Mouse (Mus musculus): ENCODE data around the gene Mtg2.

Gene Mtg2

DNA sequence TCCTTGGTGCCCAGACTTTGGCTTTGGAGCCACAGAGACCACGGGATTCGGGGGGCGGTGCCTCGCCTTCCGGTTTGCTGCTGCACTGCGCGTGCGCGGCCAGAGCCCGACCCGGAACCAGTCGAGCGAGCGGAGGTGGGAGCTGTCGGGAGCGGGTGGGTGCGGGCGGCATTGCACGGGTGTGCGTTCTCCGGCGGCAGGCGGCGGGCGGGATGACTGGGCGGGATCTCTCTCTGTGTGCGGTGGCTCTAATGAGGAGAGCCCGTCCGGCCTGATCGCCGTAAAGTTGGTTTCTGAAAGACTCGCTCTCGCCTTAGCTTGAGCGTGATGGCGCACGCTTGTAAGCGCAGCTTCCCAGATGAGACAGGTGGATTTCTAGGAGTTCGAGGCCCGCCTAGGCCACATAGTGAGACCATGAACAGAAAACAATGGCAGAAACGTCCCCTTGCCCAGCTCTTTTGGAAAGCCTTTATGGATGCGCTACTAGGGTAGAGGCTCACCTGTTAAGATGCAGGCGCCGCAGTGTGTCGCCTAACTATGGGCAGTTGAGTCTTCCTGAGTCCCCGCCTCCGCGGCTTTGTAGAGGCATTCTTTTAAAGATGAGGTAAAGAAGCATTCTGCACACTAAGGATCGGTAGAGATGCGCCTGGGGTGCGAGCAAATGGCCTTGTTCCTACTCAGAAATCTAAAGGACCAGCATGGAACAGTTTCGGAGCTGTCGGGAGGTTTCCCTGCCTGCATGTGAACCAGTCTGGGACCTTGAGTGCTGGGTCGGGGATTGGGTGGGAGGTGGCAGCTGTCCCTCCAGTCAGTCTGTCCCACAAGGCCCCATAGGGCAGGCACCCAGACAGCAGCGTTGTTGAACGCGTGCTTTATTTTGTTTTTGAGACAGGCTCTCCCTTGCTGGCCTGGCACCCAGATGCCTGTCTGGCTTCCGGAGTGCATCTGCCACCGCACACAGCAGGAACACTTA is at the start of gene Mtg2:
Gene Mtg2 (plus strand): TSS at position 108 of the 973 bp plus-strand sequence.
- peak; percentile 81 for DNase-seq (ENCODE audit: low read depth, low spot score)

DNA sequence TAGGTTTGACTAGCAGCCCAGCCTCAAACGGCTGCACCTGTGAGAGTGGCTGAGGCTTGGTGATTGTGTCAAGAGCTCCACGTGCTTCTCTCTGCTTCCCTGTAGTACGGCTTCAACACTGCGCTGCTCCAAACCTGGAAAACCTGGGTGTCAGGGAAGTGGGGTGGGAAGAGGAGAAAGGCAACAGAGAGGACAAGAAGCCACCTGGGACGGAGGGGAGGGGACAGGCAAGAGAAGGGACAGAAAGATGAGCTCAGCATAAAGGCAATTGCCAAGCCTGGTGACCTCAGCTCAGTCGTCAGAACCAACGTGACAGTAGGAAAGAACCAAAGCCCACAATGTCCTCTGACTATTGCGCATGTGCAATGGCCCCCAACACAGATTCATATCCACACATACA is 49.5 kb upstream of the Mtg2 start:
- DNase-seq (ENCODE audit: low read depth, low spot score) = no peak

DNA sequence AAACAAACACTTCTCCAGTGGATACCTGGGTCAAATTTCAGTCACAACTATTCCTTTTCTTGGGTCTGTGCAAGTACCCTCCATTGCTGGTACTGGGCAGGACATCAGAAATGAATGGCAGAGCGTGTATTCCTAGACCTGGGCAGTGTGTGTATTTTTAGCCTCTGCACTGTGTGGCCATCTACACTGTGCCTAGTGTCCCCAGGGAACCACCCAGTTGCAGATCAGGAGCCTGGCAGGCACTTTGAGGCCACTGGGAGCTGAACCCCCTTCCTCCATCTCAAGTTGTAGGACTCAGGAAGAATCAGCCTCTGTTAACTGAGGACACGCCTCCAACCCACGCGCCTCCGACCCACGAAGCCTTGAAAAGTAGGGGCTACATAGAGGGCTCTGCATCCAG is 47.6 kb upstream of the Mtg2 start:
- no peak for DNase-seq (ENCODE audit: low read depth, low spot score)

DNA sequence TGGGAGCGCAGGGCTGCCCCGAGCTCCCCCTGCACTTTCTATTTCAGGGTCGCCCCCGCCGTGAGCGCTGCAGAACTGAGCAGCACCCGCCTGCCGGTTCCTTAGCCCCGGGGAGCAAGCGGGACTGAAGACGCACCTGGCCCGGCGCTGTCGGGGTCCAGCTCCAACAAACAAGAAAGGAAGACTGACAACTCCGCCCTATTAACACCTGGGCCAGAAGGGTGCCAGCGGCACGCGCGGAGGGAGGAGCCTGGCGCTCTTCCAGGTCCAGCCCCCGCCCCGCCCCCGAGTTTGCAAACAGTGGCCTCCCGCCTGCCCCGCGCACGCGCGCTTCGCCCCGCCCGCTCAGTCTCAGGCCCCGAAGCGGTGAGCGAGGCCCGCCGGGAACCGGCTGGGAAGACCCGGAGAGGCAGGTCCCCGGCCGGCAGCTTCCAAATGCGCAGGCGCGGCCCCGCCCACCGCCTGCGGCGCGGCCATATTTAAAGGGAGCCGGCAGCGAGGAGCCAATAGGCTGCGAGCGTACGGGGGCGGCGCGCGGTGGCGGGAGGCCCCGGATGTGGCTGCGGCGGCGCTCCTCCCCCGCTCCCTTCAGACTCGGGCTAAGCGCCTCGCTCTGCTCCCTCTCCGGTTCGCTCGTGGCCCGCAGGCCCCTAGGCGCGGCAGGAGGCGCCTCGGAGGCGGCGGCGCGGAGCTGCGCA is 45.8 kb upstream of the Mtg2 start, which contains the start of gene Lsm14b:
Gene Lsm14b (plus strand): TSS at position 587 of the 698 bp plus-strand sequence.
- peak; percentile 96 for DNase-seq (ENCODE audit: low read depth, low spot score)

DNA sequence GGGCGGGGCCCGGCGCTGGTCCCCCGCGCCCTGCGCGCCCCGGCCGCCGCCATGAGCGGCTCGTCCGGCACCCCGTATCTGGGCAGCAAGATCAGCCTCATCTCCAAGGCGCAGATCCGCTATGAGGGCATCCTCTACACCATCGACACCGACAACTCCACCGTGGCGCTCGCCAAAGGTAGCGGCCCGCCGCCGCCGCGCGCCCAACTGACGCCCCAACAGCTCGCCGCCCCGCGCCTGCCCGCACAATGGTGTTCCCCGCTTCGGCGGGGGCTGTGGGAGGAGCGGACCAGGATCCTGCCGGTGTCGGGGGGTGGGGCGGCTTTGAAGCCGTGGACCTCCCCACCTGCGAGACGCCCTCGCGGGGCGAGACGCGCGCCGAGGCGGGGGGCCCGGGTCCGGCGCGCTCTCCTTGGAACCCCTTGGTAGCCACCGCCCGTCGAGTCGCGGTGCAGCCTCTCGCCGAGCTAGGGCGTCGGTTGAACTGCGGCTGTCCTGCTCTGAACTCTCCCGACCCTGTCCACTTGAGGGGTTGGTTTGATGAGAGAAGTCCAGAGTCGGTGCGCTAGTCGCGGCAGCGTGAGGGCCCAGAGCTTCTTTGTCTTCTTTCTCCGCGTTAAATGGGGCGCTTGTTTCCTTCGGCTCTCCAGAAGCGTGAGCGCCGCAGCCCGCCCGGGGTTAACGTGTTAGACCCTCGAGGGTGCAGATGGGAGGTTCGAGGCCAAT is 45.1 kb upstream of the Mtg2 start:
- DNase-seq (ENCODE audit: low read depth, low spot score) = no peak

DNA sequence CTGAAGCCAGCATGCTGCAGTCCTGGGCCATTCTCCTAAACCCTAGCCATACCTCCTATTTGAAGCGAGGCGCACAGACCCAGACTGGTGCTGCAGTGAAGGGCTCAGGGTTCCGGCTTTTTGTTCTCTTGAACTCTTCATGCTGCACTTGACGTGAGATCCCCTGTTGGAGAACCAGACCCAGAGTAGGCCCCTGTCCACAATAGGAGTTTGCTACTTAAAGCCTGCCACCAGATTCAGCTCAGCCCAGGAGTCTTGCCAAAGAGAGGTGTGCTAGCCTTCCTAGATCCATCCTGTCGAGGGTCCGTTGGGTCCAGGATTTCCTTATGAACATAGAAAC is 44.6 kb upstream of the Mtg2 start:
- no peak for DNase-seq (ENCODE audit: low read depth, low spot score)

DNA sequence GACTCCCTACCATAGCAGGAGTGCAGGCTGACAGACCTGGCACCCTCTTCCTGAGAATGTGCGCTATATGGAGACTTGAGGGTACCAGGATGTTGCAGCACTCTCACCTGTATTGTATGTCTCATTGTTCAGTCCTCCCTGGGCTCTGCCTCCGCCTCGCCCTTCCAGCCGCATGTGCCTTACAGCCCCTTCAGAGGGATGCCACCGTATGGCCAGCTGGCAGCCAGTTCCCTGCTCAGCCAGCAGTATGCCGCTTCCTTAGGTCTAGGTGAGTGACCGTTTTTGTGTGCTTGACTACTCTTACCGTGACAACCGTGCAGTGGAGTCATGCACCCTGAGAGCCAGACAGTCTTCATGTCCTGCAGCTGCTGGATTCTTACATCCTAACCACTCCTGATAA is 42.6 kb upstream of the Mtg2 start:
- no peak for DNase-seq (ENCODE audit: low read depth, low spot score)

DNA sequence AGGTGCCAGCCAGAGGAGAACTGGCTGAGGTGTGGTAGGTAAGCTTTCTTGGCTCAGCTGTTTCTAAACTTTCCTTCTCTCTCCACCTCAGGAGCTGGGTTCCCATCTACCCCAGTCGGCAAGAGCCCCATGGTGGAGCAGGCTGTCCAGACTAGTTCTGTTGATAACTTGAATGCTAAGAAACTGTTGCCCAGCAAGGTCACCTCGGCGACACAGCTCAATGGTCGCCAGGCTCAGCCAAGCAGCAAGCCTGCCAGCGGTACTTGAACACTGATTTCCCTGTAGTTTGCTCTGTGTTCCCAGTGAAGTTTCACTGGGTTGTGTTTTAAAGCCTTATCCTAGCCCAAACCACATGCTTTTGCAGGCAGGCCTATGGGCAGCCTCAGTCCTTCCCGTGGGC is 39.1 kb upstream of the Mtg2 start:
- DNase-seq (ENCODE audit: low read depth, low spot score) = no peak

DNA sequence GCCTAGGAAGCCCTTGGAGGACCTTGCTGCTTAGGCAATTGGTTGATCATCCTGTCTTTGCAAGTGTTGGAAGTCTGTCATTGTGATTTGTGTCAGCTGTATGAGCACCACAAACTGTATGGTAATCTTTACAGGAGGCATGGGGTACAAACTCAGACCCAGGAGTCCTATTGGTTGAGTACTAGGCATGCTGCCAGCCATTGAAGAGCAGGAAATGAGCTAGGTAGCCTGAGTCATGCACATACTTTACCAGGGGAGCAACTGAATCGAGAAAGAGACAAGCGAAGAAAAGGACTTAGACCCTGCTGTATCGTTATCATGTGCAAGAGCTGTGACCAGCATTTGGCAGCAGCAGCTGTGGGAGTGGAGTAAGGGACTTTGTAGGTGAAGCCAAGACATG is 37.5 kb upstream of the Mtg2 start:
- no peak for DNase-seq (ENCODE audit: low read depth, low spot score)

DNA sequence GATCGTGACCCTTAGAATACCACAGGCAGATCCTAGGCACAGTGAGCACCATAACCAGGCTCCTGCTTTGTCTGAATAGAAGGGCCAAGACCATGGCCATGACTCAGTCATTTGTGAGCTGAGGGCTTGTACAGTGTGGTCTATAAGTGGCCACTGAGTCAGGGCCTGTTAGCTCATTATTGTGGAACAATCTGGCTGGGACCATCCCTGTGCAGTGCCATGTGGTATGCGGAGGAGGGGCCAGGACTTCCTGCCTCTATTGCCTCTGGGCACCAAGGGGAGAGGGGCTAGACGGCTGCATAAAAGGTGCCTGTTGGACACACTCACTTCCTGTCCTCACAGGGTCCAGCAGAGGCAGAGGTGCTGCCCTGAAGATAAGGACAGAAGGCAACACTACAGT is 36.4 kb upstream of the Mtg2 start:
- no peak for DNase-seq (ENCODE audit: low read depth, low spot score)

DNA sequence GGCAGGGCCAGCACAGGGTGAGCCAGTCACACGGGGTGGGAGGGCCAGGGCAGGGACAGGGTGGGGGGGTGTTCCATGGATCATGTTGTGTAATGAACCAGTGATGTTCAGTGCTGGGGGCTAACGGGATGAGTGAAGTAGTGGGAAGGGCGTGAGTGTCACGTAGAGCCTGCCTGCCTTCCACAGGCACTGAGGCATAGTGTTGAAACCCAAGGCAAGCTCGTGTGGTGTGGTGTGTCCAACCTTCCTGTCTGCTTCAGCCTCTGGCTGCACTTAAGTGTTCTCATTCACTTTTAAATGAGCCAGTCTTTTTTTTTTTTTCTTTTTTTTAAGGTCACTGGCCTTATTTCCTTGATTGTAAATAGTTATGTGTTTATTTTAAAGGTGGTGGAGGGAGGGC is 35.6 kb upstream of the Mtg2 start:
- no peak for DNase-seq (ENCODE audit: low read depth, low spot score)

DNA sequence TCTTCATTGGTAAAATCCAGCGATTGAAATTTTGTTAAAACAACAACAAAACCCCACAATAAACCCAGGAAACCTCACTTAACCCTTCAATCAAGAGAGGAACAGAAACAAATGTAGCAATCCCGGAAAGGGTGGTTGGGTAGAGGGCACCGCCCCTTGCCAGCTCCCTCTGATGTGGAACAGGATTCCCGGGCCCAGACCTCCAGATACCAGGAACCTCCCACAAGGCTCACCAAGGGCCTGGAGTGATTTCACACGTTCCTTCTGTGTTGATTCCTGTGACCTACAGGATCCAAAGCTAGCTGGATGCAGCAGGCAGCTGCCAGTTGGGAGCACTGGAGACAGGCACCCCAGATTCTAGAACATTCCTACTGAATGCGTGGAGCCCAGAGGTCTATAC is 30.0 kb upstream of the Mtg2 start:
- DNase-seq (ENCODE audit: low read depth, low spot score) = no peak

DNA sequence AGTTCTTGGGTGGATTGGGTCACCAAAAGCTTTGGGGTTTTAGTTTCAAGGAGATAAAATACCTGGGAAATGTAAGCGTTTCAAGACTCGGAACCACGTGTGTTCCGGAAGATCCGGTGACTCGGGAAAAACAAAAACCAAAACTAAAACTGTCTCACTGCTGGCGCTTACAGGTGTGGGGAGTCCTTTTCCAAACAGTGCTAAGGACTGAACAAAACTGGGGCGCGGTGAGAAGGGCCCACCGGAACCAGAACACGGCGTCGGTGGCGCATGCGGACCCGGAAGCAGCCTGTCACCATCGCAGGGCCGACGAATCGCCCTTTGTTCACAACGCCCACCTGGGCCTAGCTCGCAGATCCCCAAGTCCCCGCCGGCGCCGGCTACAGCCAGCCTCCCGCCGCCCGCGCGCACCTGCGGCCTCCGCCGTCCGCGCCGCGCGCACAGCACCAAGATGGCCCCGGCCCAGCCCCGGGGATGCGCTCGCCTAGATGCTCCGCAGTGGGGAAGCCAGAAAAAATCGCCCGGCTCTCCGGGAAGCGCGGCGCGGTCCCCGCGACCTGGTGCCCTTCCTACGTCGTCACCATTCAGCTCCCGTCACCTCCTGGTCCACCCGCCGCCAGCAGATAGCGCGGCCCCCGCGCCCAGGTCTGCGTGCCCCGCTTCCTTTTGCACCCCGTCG is 28.7 kb upstream of the Mtg2 start:
- DNase-seq (ENCODE audit: low read depth, low spot score) = peak; percentile 36

DNA sequence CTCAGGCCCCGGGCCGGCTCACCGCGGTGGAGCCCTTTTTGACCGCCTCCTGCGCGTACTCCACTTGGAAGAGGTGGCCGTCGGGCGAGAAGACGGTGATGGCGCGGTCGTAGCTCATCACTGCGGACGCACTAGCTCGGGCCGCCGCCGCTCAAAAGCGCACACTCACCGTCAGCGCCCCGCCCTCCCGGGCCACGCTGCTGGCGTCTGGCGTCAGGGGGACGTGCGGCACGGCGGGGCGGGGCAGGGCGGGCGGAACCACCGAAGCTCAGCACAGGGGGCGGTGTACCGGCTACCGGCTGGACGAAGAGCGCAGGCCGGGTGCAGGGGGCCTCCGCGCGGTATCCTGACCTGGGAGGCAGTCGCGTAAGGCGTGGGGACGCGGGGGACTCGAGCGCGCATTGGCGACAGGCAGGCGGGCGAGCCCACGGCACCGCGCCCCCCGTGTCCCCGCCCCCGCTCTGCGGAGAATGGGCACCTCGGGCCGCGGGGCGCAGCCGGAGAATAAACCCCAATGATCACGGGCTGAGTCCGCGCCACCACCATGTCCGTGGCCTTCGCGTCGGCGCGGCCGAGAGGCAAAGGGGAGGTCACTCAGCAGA is 28.0 kb upstream of the Mtg2 start, which contains the start of the genes Psma7 and Ss18l1:
Gene Psma7 (minus strand): TSS at position 178 of the 602 bp plus-strand sequence.
Gene Ss18l1 (plus strand): TSS at position 254 of the 602 bp plus-strand sequence.
- DNase-seq (ENCODE audit: low read depth, low spot score) = peak; percentile 87

DNA sequence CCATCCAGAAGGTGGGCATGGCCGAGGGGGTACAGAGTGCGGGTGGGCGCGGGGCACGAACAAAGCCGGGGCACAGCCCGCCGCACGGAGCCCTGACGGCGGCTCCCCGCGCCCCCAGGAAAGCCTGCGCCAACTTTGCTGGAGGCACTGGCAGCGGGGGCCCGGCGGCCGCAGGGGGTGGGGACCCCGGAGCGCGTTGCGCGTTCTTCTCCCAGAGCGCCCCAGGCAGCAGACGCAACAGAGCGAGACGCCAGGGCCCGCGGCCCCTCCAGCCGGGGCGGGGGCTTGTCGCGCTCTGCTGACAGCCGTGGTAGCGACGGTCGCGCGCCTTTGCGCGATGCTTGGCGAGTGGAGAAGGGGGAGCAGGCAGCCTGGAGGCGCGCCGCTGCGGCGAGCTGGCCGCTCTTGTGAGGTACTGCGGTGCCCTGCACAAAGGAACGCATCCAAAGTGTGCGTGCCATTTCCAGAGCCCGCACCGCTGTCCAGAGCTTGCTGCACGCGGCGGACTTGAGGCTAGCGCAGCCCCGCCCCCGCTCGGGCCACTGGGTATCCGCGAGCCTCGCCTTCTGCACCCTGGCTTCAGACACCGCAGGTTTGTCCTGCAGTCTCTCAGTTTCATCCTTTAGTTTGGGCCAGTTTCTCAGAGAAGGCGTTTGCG is 27.4 kb upstream of the Mtg2 start:
- no peak for DNase-seq (ENCODE audit: low read depth, low spot score)

DNA sequence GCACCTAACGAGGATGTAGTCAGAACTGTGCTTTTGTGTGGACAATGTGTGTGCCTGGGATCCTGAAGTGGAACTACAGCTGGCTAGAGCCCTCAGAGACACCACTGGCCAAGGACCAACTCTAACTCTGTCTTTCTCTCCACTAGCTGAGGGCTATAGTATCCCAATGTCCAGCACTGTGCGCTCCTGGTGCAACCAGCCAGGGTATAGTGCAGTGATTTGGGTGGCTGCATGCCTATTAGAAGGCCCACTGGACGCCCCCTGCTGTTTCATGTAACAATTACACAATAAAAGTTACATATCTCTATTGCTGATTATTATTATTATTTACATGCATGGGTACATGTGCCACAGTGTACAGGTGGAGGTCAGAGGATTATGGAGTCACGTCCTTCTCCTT is 25.1 kb upstream of the Mtg2 start:
- DNase-seq (ENCODE audit: low read depth, low spot score) = no peak

DNA sequence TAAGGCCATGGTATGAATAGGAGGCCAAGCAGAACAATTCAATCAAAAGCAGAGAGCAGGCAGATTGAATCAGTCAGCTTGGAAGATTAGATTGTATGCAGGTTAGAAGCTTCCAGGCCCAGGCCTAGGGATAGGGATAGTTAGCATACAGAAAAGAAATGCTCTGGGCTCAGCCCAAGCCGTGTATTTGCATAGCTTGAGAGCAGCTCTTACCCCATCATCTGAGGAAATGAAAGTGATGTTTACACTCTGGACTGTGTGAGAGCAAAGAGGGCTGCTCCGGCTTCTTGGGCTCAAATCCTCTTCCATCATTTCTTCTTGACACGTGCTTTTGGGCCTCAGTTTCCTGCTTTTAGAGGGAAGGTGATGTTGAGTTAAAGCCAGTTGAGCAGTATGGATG is 22.8 kb upstream of the Mtg2 start:
- DNase-seq (ENCODE audit: low read depth, low spot score) = no peak

DNA sequence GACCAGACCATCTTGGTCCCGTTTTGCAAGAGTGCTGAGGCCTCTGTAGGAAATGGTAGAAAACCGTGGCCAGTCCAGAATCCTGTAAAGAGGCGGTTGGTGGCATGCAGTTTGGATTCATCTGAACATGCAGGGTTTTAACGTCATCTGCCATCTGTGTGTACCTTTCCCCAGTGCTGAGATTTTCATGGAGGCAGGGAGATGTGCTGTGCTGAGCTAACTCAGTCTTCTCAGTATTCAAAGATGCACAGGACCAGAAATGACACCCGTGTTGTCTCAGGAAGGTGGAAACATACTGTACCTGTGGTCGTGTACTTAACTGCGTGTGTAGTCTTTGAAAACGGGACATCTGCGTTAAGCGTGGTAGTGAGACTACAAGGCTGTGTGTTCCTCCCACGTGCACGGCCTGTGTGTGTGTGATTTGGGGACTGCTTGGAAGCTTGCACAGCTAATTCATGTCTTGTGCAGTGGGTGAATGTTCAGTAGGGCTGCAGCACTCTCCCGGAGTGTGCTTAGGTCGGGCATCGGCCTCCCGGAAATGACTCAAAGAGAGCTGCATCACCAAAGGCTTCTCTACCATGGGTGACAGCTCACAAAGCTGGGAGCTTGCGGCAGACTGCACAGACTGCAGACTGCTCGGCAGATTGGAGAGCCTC is 22.3 kb upstream of the Mtg2 start:
- DNase-seq (ENCODE audit: low read depth, low spot score) = no peak

DNA sequence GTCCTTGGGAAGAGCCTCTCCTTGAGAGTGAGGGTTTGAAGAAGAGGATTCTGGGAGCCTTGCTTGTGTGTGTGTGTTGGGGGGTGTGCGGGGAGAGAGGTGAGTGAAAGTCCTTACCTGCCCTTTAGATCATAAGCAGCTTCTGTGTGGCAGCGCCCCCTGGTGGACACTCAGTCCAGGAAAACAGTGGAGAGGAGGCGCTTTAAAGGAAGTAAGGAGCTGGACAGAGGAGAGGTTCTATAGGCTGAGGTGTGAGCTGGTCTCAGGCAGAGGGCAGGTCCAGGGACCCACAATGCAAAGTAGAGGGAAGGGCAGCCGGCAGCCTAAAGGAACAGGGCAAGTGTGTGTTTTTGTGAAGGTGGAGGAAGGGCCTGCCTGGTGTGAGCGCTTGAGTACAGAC is 19.4 kb upstream of the Mtg2 start:
- DNase-seq (ENCODE audit: low read depth, low spot score) = peak; percentile 67

Data from c-Kit-negative CD71-positive TER-119-positive erythroid progenitor cells, embryonic 14.5 days (primary cell).